Mouse (Mus musculus) midbrain, embryonic 16.5 days (tissue): ENCODE data around the gene Mvd. TPM values are rescaled to one million over a fixed set of nuclear protein-coding genes. Genes with fewer than 3 reads are reported as not detected.

ENCODE experiments used
- ATAC-seq: fragments of 200-750 bp; cut with Nextera tagmentation; 2 replicates; pipeline ENCODE4 v1.8.0; 2017; ENCODE audit warnings: moderate TSS enrichment
- H3K27ac ChIP-seq: fragments of 300-500 bp; sonication (generic); 2 replicates; pipeline ENCODE4 v1.5.1; 2014; ENCODE audit warnings: mild to moderate bottlenecking, low read length, mixed read lengths
- H3K27me3 ChIP-seq: fragments of 300-500 bp; sonication (generic); 2 replicates; pipeline ENCODE4 v1.6.1; 2014; ENCODE audit warnings: low read depth, low read length, mixed read lengths; ENCODE audit not compliant: control insufficient read depth, insufficient read depth
- H3K36me3 ChIP-seq: fragments of 300-500 bp; sonication (generic); 2 replicates; pipeline ENCODE4 v1.6.1; 2014; ENCODE audit warnings: mild to moderate bottlenecking, low read length, moderate library complexity, mixed read lengths; ENCODE audit not compliant: control insufficient read depth, insufficient read depth
- H3K4me1 ChIP-seq: fragments of 300-500 bp; sonication (generic); 2 replicates; pipeline ENCODE4 v1.6.1; 2014; ENCODE audit warnings: mild to moderate bottlenecking, low read length, mixed read lengths; ENCODE audit not compliant: control insufficient read depth, insufficient read depth
- H3K4me2 ChIP-seq: fragments of 300-500 bp; sonication (generic); 2 replicates; pipeline ENCODE4 v1.6.1; 2014; ENCODE audit warnings: mild to moderate bottlenecking, low read length, mixed read lengths
- H3K4me3 ChIP-seq: fragments of 300-500 bp; sonication (generic); 2 replicates; pipeline ENCODE4 v1.5.1; 2014; ENCODE audit warnings: low read depth, mild to moderate bottlenecking, low read length, moderate library complexity, mixed read lengths
- H3K9ac ChIP-seq: fragments of 300-500 bp; sonication (generic); 2 replicates; pipeline ENCODE4 v1.6.1; 2014; ENCODE audit warnings: low read depth, low read length, mixed read lengths
- H3K9me3 ChIP-seq: fragments of 300-500 bp; sonication (generic); replicated peaks from 2 replicates; pipeline ENCODE4 v1.6.1; 2014; ENCODE audit warnings: mild to moderate bottlenecking, low read length, mixed read lengths; ENCODE audit not compliant: control insufficient read depth, poor library complexity, severe bottlenecking
- WGBS: fragments of 180-500 bp; shearing (Covaris S2); extraction: QIAGEN DNeasy Blood & Tissue Kit; methylation state at CpG from one replicate; pipeline ENCODE4 v1.1.7; 2014; 5-methylcytosine and 5-hydroxymethylcytosine counted together
- polyA plus RNA-seq: library from polyadenylated mRNA; unstranded; fragments of >200 nt; fragmentation: Nextera tagmentation; extraction: Ambion mirVana; gene quantifications from 2 replicates; pipeline ENCODE4 v1.2.1, GENCODE M21; 2015

Mvd gene
- polyA plus RNA-seq, 1 experiment from 2014 or later, result 84.6 TPM

DNA sequence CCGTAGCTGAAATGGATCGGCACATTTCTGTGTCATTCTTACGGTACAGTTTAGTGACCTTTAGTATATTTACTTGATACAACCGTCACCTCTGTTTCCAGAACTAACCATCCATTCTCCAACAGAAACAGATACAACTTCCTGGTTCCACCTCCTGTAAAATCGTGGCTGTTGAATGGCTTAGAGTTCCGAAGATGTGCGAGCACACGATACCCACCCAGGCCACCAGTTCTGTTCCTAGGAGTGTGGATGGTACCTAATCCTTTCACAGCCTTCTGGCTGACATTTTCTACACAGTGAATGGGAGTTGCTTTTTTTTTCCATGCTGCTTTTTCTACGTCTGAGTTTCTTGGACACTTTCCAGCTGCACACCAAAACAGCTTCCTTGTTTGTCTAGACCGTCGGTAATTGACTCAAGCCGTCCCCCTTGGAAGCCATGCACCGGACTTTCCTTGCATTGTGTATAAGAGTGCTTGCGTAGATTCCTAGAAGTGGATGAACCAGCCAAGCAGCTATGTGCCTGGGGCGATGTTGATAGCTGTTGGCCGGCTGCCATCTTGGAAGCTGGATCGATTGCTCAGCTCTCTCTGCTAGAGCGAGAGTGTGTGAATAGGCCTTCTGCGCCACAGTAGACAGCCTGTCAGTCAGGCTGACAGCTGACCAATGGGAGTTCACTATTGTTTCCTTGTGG, 981 bp upstream of the Mvd start:
- WGBS, result 11% methylated on average over 19 of the region's 19 CpGs
- 0 out of 2 replicates have a peak, but pooled peaks cover 2% of the 10 kb centered on the region for H3K36me3 ChIP-seq
- peak overlapping the region; percentile 97 for H3K27ac ChIP-seq
- peak overlapping the region; percentile 73 for H3K4me2 ChIP-seq
- ATAC-seq, result peak; percentile 26; the same call in 1 of the 2 replicates
- H3K4me1 ChIP-seq, result peaks cover 24% of the 10 kb centered on the region
- H3K9me3 ChIP-seq, result no peaks in the 10 kb centered on the region
- H3K4me3 ChIP-seq, result peak overlapping the region; percentile 63
- no peaks in the 10 kb centered on the region for H3K27me3 ChIP-seq
- H3K9ac ChIP-seq, result peak overlapping the region; percentile 80

DNA sequence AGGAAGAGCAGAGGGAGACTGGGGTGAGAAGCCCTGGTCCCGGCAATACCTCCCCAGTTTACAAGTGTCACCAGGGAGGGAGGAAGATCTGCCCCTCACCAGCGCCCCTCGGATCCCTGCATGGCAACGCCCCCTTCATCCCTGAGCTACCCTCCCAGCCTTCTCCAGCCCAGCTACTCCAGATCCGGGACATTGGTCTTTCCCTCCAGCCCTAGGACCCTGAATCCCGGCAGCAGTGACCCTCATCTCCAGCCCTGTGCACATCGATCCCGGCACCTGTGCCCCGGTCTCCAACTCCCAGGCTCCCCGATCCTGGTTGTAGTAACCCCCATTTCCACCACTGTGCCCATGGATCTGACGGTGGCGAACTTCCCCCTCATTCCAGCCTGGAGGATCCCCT, 441 bp downstream of the Mvd start:
- Histone ChIP-seq H3K4me2 (peak overlapping the region; percentile 75), H3K36me3 (peaks cover 3% of the 10 kb centered on the region; the same call in 1 of the 2 replicates), H3K4me3 (peak overlapping the region; percentile 63), H3K9me3 (no peaks in the 10 kb centered on the region), H3K27me3 (no peaks in the 10 kb centered on the region), H3K27ac (peak overlapping the region; percentile 87), H3K4me1 (peaks cover 24% of the 10 kb centered on the region), H3K9ac (peak overlapping the region; percentile 77)
- ATAC-seq, result peak; percentile 18
- 2% methylated on average over 12 of the region's 12 CpGs for WGBS

DNA sequence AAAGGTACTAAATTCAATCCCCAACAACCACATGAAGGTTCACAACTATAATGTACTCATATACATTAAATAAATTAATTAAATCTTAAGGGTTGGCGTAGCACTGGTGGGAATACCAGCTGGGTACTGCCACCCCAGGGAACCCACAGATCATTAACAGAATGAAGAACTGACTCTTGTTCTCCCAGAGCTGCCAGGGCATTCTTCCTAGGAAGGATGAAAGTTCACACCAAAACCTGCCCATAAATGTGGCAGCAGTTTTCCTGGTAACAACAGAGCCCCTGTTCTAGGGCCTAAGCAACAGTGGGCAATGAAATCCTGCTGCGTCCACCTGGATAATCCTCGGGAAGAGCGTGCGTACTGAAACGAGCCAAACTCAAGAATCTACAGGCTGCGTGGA, 866 bp downstream of the Mvd start:
- 12% methylated on average over 7 of the region's 7 CpGs for WGBS
- Histone ChIP-seq H3K27me3 (no peaks in the 10 kb centered on the region), H3K36me3 (peaks cover 7% of the 10 kb centered on the region; the same call in 1 of the 2 replicates), H3K9ac (peak overlapping the region; percentile 77), H3K4me3 (peak overlapping the region; percentile 63), H3K4me2 (peak overlapping the region; percentile 75), H3K4me1 (peaks cover 24% of the 10 kb centered on the region), H3K27ac (peak overlapping the region; percentile 87), H3K9me3 (no peaks in the 10 kb centered on the region)
- ATAC-seq, result no peak

DNA sequence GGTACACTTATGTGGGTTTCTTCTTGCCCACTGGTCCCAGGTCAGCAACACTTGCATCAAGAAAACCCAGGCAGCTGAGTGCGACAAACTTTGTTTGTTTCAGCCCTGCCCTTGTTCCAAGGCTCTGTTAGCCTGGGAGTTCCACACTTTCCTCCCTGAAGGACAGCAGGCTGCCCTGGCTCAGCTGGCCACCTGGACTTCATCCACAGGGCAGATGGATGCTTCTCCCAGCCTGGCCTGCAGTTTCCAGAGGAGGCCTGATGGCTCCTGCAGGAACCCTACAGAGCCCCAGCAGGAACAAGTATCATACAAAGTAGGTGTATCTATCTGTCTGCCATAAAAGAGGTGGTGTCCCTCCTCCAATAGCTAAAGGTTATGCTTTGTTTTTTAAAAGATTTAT, 1.9 kb downstream of the Mvd start:
- ATAC-seq, result no peak
- Histone ChIP-seq H3K4me2 (no peak overlapping the region), H3K36me3 (peaks cover 15% of the 10 kb centered on the region), H3K9me3 (no peaks in the 10 kb centered on the region), H3K9ac (no peak overlapping the region), H3K4me1 (peaks cover 24% of the 10 kb centered on the region), H3K27ac (no peak overlapping the region), H3K27me3 (no peaks in the 10 kb centered on the region), H3K4me3 (no peak overlapping the region)
- 100% methylated on average over 1 of the region's 1 CpGs for WGBS

DNA sequence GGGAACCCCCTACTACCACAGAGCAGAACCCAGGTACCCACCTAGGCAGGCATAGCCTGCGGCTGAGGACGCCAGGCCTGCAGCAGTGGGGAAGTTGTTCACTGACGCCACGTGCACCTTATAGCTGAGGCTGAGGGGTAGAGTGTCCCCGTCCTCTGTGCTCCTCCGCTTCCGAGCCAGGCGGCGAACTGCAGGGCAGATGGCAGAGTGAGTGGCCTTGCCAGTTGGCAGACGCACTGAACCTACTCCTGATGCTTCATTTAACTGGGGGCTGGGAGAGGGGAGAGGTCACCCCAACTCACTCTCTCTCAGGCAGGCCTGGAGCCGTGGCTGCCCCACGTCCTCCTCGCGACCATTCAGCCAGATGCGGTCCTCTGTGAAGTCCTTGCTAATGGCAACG, 3.9 kb downstream of the Mvd start:
- ATAC-seq, result no peak
- H3K36me3 ChIP-seq, result peaks cover 31% of the 10 kb centered on the region

DNA sequence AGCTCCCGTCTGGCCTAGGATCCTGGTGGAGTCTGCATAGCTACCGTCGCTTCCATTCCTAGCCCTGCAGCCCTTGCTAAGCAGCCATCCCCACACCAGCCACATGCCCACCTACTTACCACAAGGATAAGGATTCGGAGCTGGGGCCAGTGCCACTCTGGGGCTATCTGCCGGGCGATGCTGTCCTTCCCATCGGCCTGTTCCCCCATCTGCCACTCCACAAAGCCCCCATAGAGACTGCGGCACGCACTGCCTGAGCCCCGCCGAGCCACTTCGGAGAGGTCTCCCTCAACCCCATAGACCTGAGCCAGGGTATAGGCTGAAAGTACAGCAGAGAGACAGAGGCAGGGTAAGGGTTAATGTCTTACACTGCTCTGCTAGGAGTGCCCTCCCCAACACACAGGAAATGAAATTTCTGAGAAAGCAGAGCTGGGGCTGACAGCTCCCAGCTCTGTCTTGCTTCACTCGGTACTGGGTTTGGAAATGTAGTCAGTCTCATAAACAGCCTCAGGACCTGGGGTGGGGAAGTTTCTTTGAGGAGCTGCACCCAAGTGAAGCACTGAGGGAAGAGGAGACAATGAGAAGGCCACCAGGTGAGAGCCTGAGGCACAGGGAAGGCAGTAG, 5.4 kb downstream of the Mvd start:
- H3K4me3 ChIP-seq, result no peak overlapping the region
- H3K9ac ChIP-seq, result no peak overlapping the region
- no peaks in the 10 kb centered on the region for H3K9me3 ChIP-seq
- H3K4me1 ChIP-seq, result peaks cover 12% of the 10 kb centered on the region
- 93% methylated on average over 13 of the region's 13 CpGs for WGBS
- no peak for ATAC-seq
- peaks cover 39% of the 10 kb centered on the region for H3K36me3 ChIP-seq
- no peaks in the 10 kb centered on the region for H3K27me3 ChIP-seq
- no peak overlapping the region for H3K4me2 ChIP-seq
- H3K27ac ChIP-seq, result no peak overlapping the region

More for the DNA sequence above, 3.9 kb downstream of the Mvd start:
- H3K27me3 ChIP-seq, result no peaks in the 10 kb centered on the region
- H3K27ac ChIP-seq, result no peak overlapping the region
- no peak overlapping the region for H3K9ac ChIP-seq
- no peak overlapping the region for H3K4me3 ChIP-seq
- no peak overlapping the region for H3K4me2 ChIP-seq
- peaks cover 12% of the 10 kb centered on the region for H3K4me1 ChIP-seq
- no peaks in the 10 kb centered on the region for H3K9me3 ChIP-seq
- WGBS, result 91% methylated on average over 16 of the region's 16 CpGs

DNA sequence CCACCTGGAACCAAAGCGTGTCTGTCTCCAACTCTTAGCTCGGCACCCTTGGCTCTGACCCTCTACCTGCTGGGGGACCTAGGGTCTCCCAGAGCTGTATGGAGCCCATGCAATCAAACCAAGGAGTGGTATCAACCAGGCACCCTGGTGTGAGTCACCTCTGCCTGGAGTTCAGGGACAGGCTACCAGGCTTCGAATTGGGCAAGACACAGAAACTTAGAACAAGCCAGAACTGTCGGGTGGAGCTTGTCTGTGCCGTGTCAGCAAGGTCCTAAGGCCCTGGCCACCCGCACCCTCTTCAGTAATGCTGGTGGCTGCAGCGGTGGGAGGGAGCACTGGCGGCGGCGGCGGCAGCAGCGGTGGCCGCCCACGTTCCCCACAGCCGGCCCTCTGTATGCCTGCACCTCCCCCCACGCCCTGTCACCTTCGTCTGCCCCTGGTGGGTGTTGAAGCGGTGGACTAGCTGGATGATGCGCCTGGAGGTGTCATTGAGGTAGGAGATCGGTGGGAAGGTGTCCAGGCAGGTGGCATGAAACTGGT, 6.6 kb downstream of the Mvd start:
- Histone ChIP-seq H3K36me3 (peaks cover 39% of the 10 kb centered on the region), H3K9ac (no peak overlapping the region), H3K4me1 (peaks cover 8% of the 10 kb centered on the region), H3K4me2 (no peak overlapping the region), H3K9me3 (no peaks in the 10 kb centered on the region), H3K27ac (no peak overlapping the region), H3K27me3 (no peaks in the 10 kb centered on the region), H3K4me3 (no peak overlapping the region)
- ATAC-seq, result no peak
- WGBS, result 91% methylated on average over 20 of the region's 20 CpGs

DNA sequence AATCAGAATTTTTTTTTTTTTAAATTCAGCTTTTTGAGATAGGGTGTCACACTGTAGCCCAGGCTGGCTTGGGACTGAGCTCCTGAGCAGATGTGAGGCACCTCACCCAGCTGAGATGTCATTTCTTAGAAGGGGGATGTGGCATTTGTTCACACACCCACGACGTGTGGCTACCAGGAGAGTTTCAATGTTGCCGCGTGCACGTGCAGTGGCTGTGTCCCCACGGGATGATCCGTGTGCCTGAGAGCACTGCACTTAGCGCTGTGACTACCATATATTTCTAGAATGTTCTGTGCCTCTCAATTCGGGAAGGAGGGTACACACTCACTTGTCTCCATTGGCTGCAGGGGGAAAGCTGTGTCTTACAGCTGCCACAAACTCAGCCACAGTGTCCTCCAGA, 7.1 kb downstream of the Mvd start:
- no peaks in the 10 kb centered on the region for H3K27me3 ChIP-seq
- H3K4me1 ChIP-seq, result peaks cover 5% of the 10 kb centered on the region
- H3K36me3 ChIP-seq, result peaks cover 39% of the 10 kb centered on the region
- no peak overlapping the region for H3K4me3 ChIP-seq
- no peak overlapping the region for H3K27ac ChIP-seq
- 97% methylated on average over 9 of the region's 9 CpGs for WGBS
- no peak overlapping the region for H3K9ac ChIP-seq
- no peak for ATAC-seq
- H3K4me2 ChIP-seq, result no peak overlapping the region
- no peaks in the 10 kb centered on the region for H3K9me3 ChIP-seq

DNA sequence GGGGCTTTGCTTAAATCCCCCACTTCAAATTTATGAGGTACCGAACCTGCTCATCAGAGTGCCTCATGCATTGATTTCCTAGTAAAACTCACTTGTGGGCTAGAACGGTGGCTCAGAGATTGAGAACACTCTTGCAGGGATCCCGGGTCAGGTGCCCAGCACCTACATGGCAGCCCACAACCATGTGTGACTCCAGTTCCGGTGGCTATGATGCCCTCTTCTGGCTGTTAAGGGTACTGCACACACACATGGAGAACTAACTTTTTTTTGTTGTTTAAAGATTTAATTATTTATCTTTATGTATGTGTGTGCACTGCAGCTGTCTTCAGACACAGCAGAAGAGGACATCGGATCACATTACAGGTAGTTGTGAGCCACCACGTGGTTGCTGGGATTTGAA, 7.8 kb downstream of the Mvd start:
- WGBS, result 89% methylated on average over 6 of the region's 6 CpGs
- no peak for ATAC-seq
- H3K36me3 ChIP-seq, result peaks cover 39% of the 10 kb centered on the region

More for the DNA sequence above, 7.8 kb downstream of the Mvd start:
- Histone ChIP-seq H3K27me3 (no peaks in the 10 kb centered on the region), H3K9me3 (no peaks in the 10 kb centered on the region), H3K4me1 (peaks cover 5% of the 10 kb centered on the region), H3K4me2 (no peak overlapping the region), H3K4me3 (no peak overlapping the region), H3K9ac (no peak overlapping the region), H3K27ac (no peak overlapping the region)
